Mouse (Mus musculus) CH12.LX (cell line): ENCODE data around the gene Cnnm2. TPM values are rescaled to one million over a fixed set of nuclear protein-coding genes. Genes with fewer than 3 reads are reported as not detected.

Source experiments
- DNase-seq: peaks from one replicate; pipeline ENCODE4 v3.0.0-alpha.2; 2013; ENCODE audit errors: extremely low read depth
- H3K27ac ChIP-seq: 2 replicates; pipeline ENCODE4 v1.5.1; 2012; ENCODE audit warnings: low read depth, mild to moderate bottlenecking, control low read depth, moderate library complexity; ENCODE audit not compliant: insufficient read depth
- H3K27me3 ChIP-seq: replicated peaks from 2 replicates; pipeline ENCODE3; 2012; ENCODE audit warnings: inconsistent platforms
- H3K36me3 ChIP-seq, 2 experiments: replicated peaks in 1 of 2; 2 replicates each; pipeline versions ENCODE3 to v1.6.1; 2012; ENCODE audit warnings: inconsistent platforms in 1 of 2, low read length in 1 of 2, mild to moderate bottlenecking in 1 of 2, mixed read lengths in 1 of 2, moderate library complexity in 1 of 2; ENCODE audit not compliant: control insufficient read depth in 1 of 2, insufficient read depth in 1 of 2
- H3K4me1 ChIP-seq, 2 experiments: 2 replicates each; pipeline ENCODE4 v1.6.1; 2012; ENCODE audit warnings: inconsistent platforms in 1 of 2, moderate library complexity in 1 of 2; ENCODE audit not compliant: insufficient read depth in 2 of 2, control insufficient read depth in 1 of 2
- H3K4me2 ChIP-seq: 2 replicates; pipeline ENCODE4 v1.6.1; 2012; ENCODE audit warnings: low read depth, mild to moderate bottlenecking, control low read depth; ENCODE audit not compliant: poor library complexity, insufficient read depth, severe bottlenecking
- H3K4me3 ChIP-seq, 3 experiments: fragments of 150-350 bp in 1 of 3; sonication (generic) in 1 of 3; replicated peaks in 1 of 3; 2 replicates each; pipeline versions ENCODE3 to v1.5.1; 2011 to 2012; ENCODE audit warnings: low read depth in 2 of 3, low read length in 2 of 3, mild to moderate bottlenecking in 2 of 3, moderate library complexity in 2 of 3, control low read depth in 1 of 3, improper control_type of control experiment in 1 of 3, inconsistent platforms in 1 of 3, mixed read lengths in 1 of 3; ENCODE audit not compliant: poor library complexity in 1 of 3
- H3K79me2 ChIP-seq: replicated peaks from 2 replicates; pipeline ENCODE4 v1.6.1; 2012; ENCODE audit warnings: mild to moderate bottlenecking, moderate library complexity; ENCODE audit not compliant: control insufficient read depth, poor library complexity, insufficient read depth, severe bottlenecking; ENCODE audit errors: extremely low read depth
- H3K9ac ChIP-seq: 2 replicates; pipeline ENCODE4 v1.6.1; 2012; ENCODE audit warnings: low read depth, mild to moderate bottlenecking, control low read depth, moderate library complexity; ENCODE audit not compliant: insufficient read depth
- H3K9me3 ChIP-seq: replicated peaks from 2 replicates; pipeline ENCODE3; 2012; ENCODE audit warnings: low read length, inconsistent platforms, mixed read lengths
- BHLHE40 ChIP-seq: IDR thresholded peaks from 2 replicates; pipeline ENCODE4 v1.6.1; 2011; ENCODE audit warnings: mild to moderate bottlenecking, low read depth, low read length, improper control_type of control experiment
- CHD1 ChIP-seq: IDR thresholded peaks from 2 replicates; pipeline ENCODE4 v1.6.1; 2012; ENCODE audit warnings: low read depth, low read length, improper control_type of control experiment, inconsistent platforms
- CHD2 ChIP-seq: IDR thresholded peaks from 2 replicates; pipeline ENCODE4 v1.6.1; 2011; ENCODE audit warnings: low read length, improper control_type of control experiment
- CTCF ChIP-seq, 2 experiments: IDR thresholded peaks in 1 of 2; conservative IDR thresholded peaks in 1 of 2; 2 replicates each; pipeline ENCODE4 v1.5.1; 2011 to 2012; ENCODE audit warnings: low read depth in 2 of 2, low read length in 2 of 2, improper control_type of control experiment in 1 of 2, inconsistent platforms in 1 of 2, mild to moderate bottlenecking in 1 of 2, moderate library complexity in 1 of 2
- E2F4 ChIP-seq: IDR thresholded peaks from 2 replicates; pipeline ENCODE4 v1.6.1; 2011; ENCODE audit warnings: low read depth, low read length, improper control_type of control experiment; ENCODE audit not compliant: insufficient replicate concordance
- ELF1 ChIP-seq: IDR thresholded peaks from 2 replicates; pipeline ENCODE4 v1.6.1; 2014; ENCODE audit warnings: low read depth, mild to moderate bottlenecking, inconsistent platforms, low read length, improper control_type of control experiment
- EP300 ChIP-seq: IDR thresholded peaks from 2 replicates; pipeline ENCODE4 v1.6.1; 2011; ENCODE audit warnings: low read length, improper control_type of control experiment
- ETS1 ChIP-seq: conservative IDR thresholded peaks from 2 replicates; pipeline ENCODE4 v1.6.1; 2012; ENCODE audit warnings: low read depth, mild to moderate bottlenecking, inconsistent platforms, low read length, improper control_type of control experiment, moderate library complexity
- GABPA ChIP-seq: IDR thresholded peaks from 2 replicates; pipeline ENCODE4 v1.6.1; 2012; ENCODE audit warnings: low read depth, low read length, improper control_type of control experiment, inconsistent platforms; ENCODE audit not compliant: insufficient replicate concordance
- HCFC1 ChIP-seq: IDR thresholded peaks from 2 replicates; pipeline ENCODE4 v1.6.1; 2012; ENCODE audit warnings: low read depth, mild to moderate bottlenecking, inconsistent platforms, low read length, improper control_type of control experiment
- IRF4 ChIP-seq: IDR thresholded peaks from 2 replicates; pipeline ENCODE4 v1.6.1; 2014; ENCODE audit warnings: low read depth, mild to moderate bottlenecking, inconsistent platforms, low read length, improper control_type of control experiment
- JUN ChIP-seq: IDR thresholded peaks from 2 replicates; pipeline ENCODE4 v1.6.1; 2011; ENCODE audit warnings: low read depth, mild to moderate bottlenecking, low read length, improper control_type of control experiment, moderate library complexity; ENCODE audit not compliant: insufficient read depth
- JUND ChIP-seq: conservative IDR thresholded peaks from 2 replicates; pipeline ENCODE4 v1.6.1; 2011; ENCODE audit warnings: low read depth, low read length, improper control_type of control experiment
- KAT2A ChIP-seq: IDR thresholded peaks from 2 replicates; pipeline ENCODE4 v1.6.1; 2012; ENCODE audit warnings: low read length, improper control_type of control experiment, inconsistent platforms; ENCODE audit not compliant: insufficient replicate concordance
- MAFK ChIP-seq: IDR thresholded peaks from 2 replicates; pipeline ENCODE4 v1.6.1; 2011; ENCODE audit warnings: low read length, improper control_type of control experiment; ENCODE audit not compliant: insufficient replicate concordance
- MAX ChIP-seq: IDR thresholded peaks from 2 replicates; pipeline ENCODE4 v1.6.1; 2011; ENCODE audit warnings: low read length, improper control_type of control experiment
- MAZ ChIP-seq: IDR thresholded peaks from 2 replicates; pipeline ENCODE4 v1.6.1; 2012; ENCODE audit warnings: low read depth, mild to moderate bottlenecking, inconsistent platforms, low read length, improper control_type of control experiment, moderate library complexity
- MEF2A ChIP-seq: IDR thresholded peaks from 2 replicates; pipeline ENCODE4 v1.6.1; 2014; ENCODE audit warnings: low read depth, mild to moderate bottlenecking, inconsistent platforms, low read length, improper control_type of control experiment, borderline replicate concordance
- MXI1 ChIP-seq: IDR thresholded peaks from 2 replicates; pipeline ENCODE4 v1.6.1; 2011; ENCODE audit warnings: mild to moderate bottlenecking, low read depth, low read length, improper control_type of control experiment
- MYC ChIP-seq: IDR thresholded peaks from 2 replicates; pipeline ENCODE4 v1.6.1; 2011; ENCODE audit warnings: low read depth, mild to moderate bottlenecking, improper control_type of control experiment, low read length
- NELFE ChIP-seq: IDR thresholded peaks from 2 replicates; pipeline ENCODE4 v1.6.1; 2011; ENCODE audit warnings: low read depth, low read length, improper control_type of control experiment
- NRF1 ChIP-seq: IDR thresholded peaks from 2 replicates; pipeline ENCODE4 v1.6.1; 2014; ENCODE audit warnings: low read depth, mild to moderate bottlenecking, inconsistent platforms, low read length, improper control_type of control experiment, moderate library complexity
- PAX5 ChIP-seq: IDR thresholded peaks from 2 replicates; pipeline ENCODE4 v1.6.1; 2012; ENCODE audit warnings: low read length, inconsistent platforms, mixed read lengths
- POLR2A ChIP-seq: IDR thresholded peaks from 2 replicates; pipeline ENCODE4 v1.6.1; 2011; ENCODE audit warnings: low read depth, mild to moderate bottlenecking, improper control_type of control experiment, low read length
- POLR2AphosphoS2 ChIP-seq: IDR thresholded peaks from 2 replicates; pipeline ENCODE4 v1.6.1; 2011; ENCODE audit warnings: low read depth, low read length, improper control_type of control experiment
- RAD21 ChIP-seq: IDR thresholded peaks from 2 replicates; pipeline ENCODE4 v1.6.1; 2011; ENCODE audit warnings: low read depth, mild to moderate bottlenecking, low read length, improper control_type of control experiment, moderate library complexity
- RCOR1 ChIP-seq: conservative IDR thresholded peaks from 2 replicates; pipeline ENCODE4 v1.6.1; 2012; ENCODE audit warnings: low read depth, mild to moderate bottlenecking, inconsistent platforms, low read length, improper control_type of control experiment
- SIN3A ChIP-seq: IDR thresholded peaks from 2 replicates; pipeline ENCODE4 v1.6.1; 2012; ENCODE audit warnings: low read length, improper control_type of control experiment, inconsistent platforms
- SMC3 ChIP-seq: IDR thresholded peaks from 2 replicates; pipeline ENCODE4 v1.6.1; 2011; ENCODE audit warnings: low read depth, low read length, improper control_type of control experiment
- TBP ChIP-seq: conservative IDR thresholded peaks from 2 replicates; pipeline ENCODE4 v1.6.1; 2011; ENCODE audit warnings: low read depth, low read length, improper control_type of control experiment
- TCF12 ChIP-seq: IDR thresholded peaks from 2 replicates; pipeline ENCODE4 v1.6.1; 2014; ENCODE audit warnings: low read depth, mild to moderate bottlenecking, inconsistent platforms, low read length, improper control_type of control experiment
- UBTF ChIP-seq: IDR thresholded peaks from 2 replicates; pipeline ENCODE4 v1.6.1; 2012; ENCODE audit warnings: low read depth, mild to moderate bottlenecking, inconsistent platforms, low read length, improper control_type of control experiment, moderate library complexity
- USF1 ChIP-seq: IDR thresholded peaks from 2 replicates; pipeline ENCODE4 v1.6.1; 2014; ENCODE audit warnings: low read depth, mild to moderate bottlenecking, inconsistent platforms, low read length, improper control_type of control experiment
- USF2 ChIP-seq: conservative IDR thresholded peaks from 2 replicates; pipeline ENCODE4 v1.6.1; 2011; ENCODE audit warnings: low read depth, low read length, improper control_type of control experiment
- ZC3H11A ChIP-seq: IDR thresholded peaks from 2 replicates; pipeline ENCODE4 v1.6.1; 2012; ENCODE audit warnings: low read depth, mild to moderate bottlenecking, inconsistent platforms, low read length, improper control_type of control experiment
- ZKSCAN1 ChIP-seq: IDR thresholded peaks from 2 replicates; pipeline ENCODE4 v1.6.1; 2012; ENCODE audit warnings: low read depth, inconsistent platforms, low read length, improper control_type of control experiment, borderline replicate concordance
- ZMIZ1 ChIP-seq: IDR thresholded peaks from 2 replicates; pipeline ENCODE4 v1.6.1; 2012; ENCODE audit warnings: low read depth, mild to moderate bottlenecking, inconsistent platforms, low read length, improper control_type of control experiment
- ZNF384 ChIP-seq: IDR thresholded peaks from 2 replicates; pipeline ENCODE4 v1.6.1; 2012; ENCODE audit warnings: low read depth, low read length, improper control_type of control experiment, inconsistent platforms
- dilution Hi-C: fragments of 300-500 bp; cut with MboI; formaldehyde crosslinking; loops from 2 replicates; pipeline ENCODE4 v1.14.3; 2020; ENCODE audit warnings: low sequenced_read_pairs; ENCODE audit not compliant: extremely low pct_unique_long_range_greater_than_20kb, extremely low pct_ligation_motif_present
- in situ Hi-C: fragments of 300-500 bp; cut with MboI; formaldehyde crosslinking; loops from 3 replicates; pipeline ENCODE4 v1.14.3; 2019; ENCODE audit warnings: low sequenced_read_pairs, low pct_ligation_motif_present, low pct_unique_long_range_greater_than_20kb, mixed read lengths
- polyA plus RNA-seq: library from polyadenylated mRNA; unstranded; fragments of >175 nt; gene quantifications from 2 replicates; pipeline ENCODE4 v1.2.1, GENCODE M21; 2012; ENCODE audit warnings: low read depth; ENCODE audit not compliant: insufficient read length
- total RNA-seq, 2 experiments: library from RNA; depleted of rRNA; stranded (reverse); fragments of 300-350 nt in 1 of 2; fragments of >200 nt in 1 of 2; gene quantifications; 2 replicates each; pipeline ENCODE4 v1.2.3; 2012 to 2014

The Cnnm2 gene
- total RNA-seq (2012; rRNA removed): 3.1 and 3.7 TPM in 2 replicates
- total RNA-seq (2014; rRNA removed): 1.8 and 2.4 TPM in 2 replicates
- 1.8 and 2.6 TPM in 2 replicates for polyA plus RNA-seq

GRCm38 (mm10) chr19:46761247-46761946, at the start of gene Cnnm2:
Gene Cnnm2 (plus strand): TSS chr19:46761596.
- Histone ChIP-seq H3K4me2 (peak within 1 kb of the TSS; percentile 45), H3K79me2 (no peaks in the 10 kb centered on the region), H3K9me3 (no peaks in the 10 kb centered on the region), H3K36me3 (peaks cover 0 to 1% of the 10 kb centered on the region in 2 experiments), H3K4me3 (peak within 1 kb of the TSS; percentile 79 to 98 (median 97)), H3K9ac (peak within 1 kb of the TSS; percentile 84), H3K27ac (peak within 1 kb of the TSS; percentile 47), H3K4me1 (peaks cover 19 to 23% of the 10 kb centered on the region in 2 experiments), H3K27me3 (no peaks in the 10 kb centered on the region)
- TF ChIP-seq MXI1: peak; percentile 83
- peak; percentile 84 for TF ChIP-seq TCF12
- TF ChIP-seq TBP: no peak
- TF ChIP-seq MYC: no peak
- no peak for TF ChIP-seq ETS1
- no peak for TF ChIP-seq GABPA
- TF ChIP-seq PAX5: no peak
- no peak for TF ChIP-seq SMC3
- TF ChIP-seq MAZ: peak; percentile 53; the same call in 1 of the 2 replicates
- TF ChIP-seq USF2: no peak; the same call in 1 of the 2 replicates
- no peak for TF ChIP-seq POLR2AphosphoS2
- TF ChIP-seq RCOR1: 0 out of 2 replicates have a peak, but pooled peaks have one; percentile 42
- TF ChIP-seq ZNF384: no peak
- TF ChIP-seq CHD1: no peak
- no peak for TF ChIP-seq EP300
- no peak for TF ChIP-seq ZMIZ1
- peak; percentile 95 for TF ChIP-seq MAX
- TF ChIP-seq ZC3H11A: no peak
- TF ChIP-seq IRF4: no peak
- no peak for TF ChIP-seq CTCF (conservative IDR thresholded peaks at IDR 0.05 in 1 of 2, IDR thresholded peaks at IDR 0.05 in 1 of 2; ENCODE audit: low read depth in 2 of 2, low read length in 2 of 2)
- no peak for TF ChIP-seq E2F4
- TF ChIP-seq NELFE: peak; percentile 56; the same call in 1 of the 2 replicates
- TF ChIP-seq JUN: no peak
- no peak for TF ChIP-seq RAD21
- TF ChIP-seq UBTF: no peak
- 0 out of 2 replicates have a peak, but pooled peaks have one; percentile 48 for TF ChIP-seq KAT2A
- TF ChIP-seq NRF1: peak; percentile 82
- TF ChIP-seq JUND: no peak
- TF ChIP-seq CHD2: peak; percentile 78; the same call in 1 of the 2 replicates
- TF ChIP-seq ZKSCAN1: no peak
- TF ChIP-seq POLR2A: peak; percentile 56
- TF ChIP-seq USF1: peak; percentile 46
- TF ChIP-seq MAFK: no peak
- peak; percentile 47 for TF ChIP-seq SIN3A
- peak; percentile 87 for TF ChIP-seq BHLHE40
- TF ChIP-seq HCFC1: peak; percentile 76
- peak; percentile 38; the same call in 1 of the 2 replicates for TF ChIP-seq ELF1
- TF ChIP-seq MEF2A: no peak
- dilution Hi-C loops: no loop called here
- peak; percentile 100 for DNase-seq
- in situ Hi-C loops: loop anchor here (5.0 to 10.0 kb wide), 2 partner anchors 111 to 223 kb away; no protein-coding TSS in a partner anchor
